Mouse (Mus musculus) heart, embryonic 14.5 days (tissue): ENCODE results near the gene Rab3gap2. TPM values are rescaled to one million over a fixed set of nuclear protein-coding genes. Genes with fewer than 3 reads are reported as not detected.

Source experiments
- ATAC-seq: fragments of 200-750 bp; cut with Nextera tagmentation; 2 replicates; pipeline ENCODE4 v1.8.0; 2017; ENCODE audit warnings: low read depth, moderate TSS enrichment; ENCODE audit not compliant: insufficient number of reproducible peaks, insufficient read depth, low FRiP score
- H3K27ac ChIP-seq, 2 experiments: fragments of 200-500 bp in 1 of 2; fragments of 300-500 bp in 1 of 2; sonication (generic) in 1 of 2; replicated peaks in 1 of 2; 2 replicates each; pipeline ENCODE4 v1.5.1; 2012 to 2014; ENCODE audit warnings: low read depth in 2 of 2, low read length in 2 of 2, control low read depth in 1 of 2, mild to moderate bottlenecking in 1 of 2, mixed read lengths in 1 of 2; ENCODE audit not compliant: control insufficient read depth in 1 of 2, insufficient read depth in 1 of 2
- H3K27me3 ChIP-seq: fragments of 300-500 bp; sonication (generic); 2 replicates; pipeline ENCODE4 v1.6.1; 2014; ENCODE audit warnings: mild to moderate bottlenecking, low read length, control low read depth; ENCODE audit not compliant: control insufficient read depth, insufficient read depth
- H3K36me3 ChIP-seq: fragments of 300-500 bp; sonication (generic); 2 replicates; pipeline ENCODE4 v1.6.1; 2014; ENCODE audit warnings: mild to moderate bottlenecking, control low read depth, low read length, mixed read lengths; ENCODE audit not compliant: control insufficient read depth, insufficient read depth
- H3K4me1 ChIP-seq, 2 experiments: fragments of 200-500 bp in 1 of 2; fragments of 300-500 bp in 1 of 2; sonication (generic) in 1 of 2; 2 replicates each; pipeline ENCODE4 v1.6.1; 2012 to 2014; ENCODE audit warnings: low read length in 2 of 2, control low read depth in 1 of 2, mixed read lengths in 1 of 2; ENCODE audit not compliant: control insufficient read depth in 2 of 2, insufficient read depth in 2 of 2
- H3K4me2 ChIP-seq: fragments of 300-500 bp; sonication (generic); 2 replicates; pipeline ENCODE4 v1.6.1; 2014; ENCODE audit warnings: mild to moderate bottlenecking, low read length
- H3K4me3 ChIP-seq, 2 experiments: fragments of 200-500 bp in 1 of 2; fragments of 300-500 bp in 1 of 2; sonication (generic) in 1 of 2; 2 replicates each; pipeline ENCODE4 v1.5.1; 2012 to 2014; ENCODE audit warnings: low read length in 2 of 2, mild to moderate bottlenecking in 2 of 2, control low read depth in 1 of 2, low read depth in 1 of 2, moderate library complexity in 1 of 2; ENCODE audit not compliant: control insufficient read depth in 1 of 2, insufficient read depth in 1 of 2
- H3K9ac ChIP-seq: fragments of 300-500 bp; sonication (generic); 2 replicates; pipeline ENCODE4 v1.6.1; 2014; ENCODE audit warnings: mild to moderate bottlenecking, low read length
- H3K9me3 ChIP-seq: fragments of 300-500 bp; sonication (generic); 2 replicates; pipeline ENCODE4 v1.6.1; 2016; ENCODE audit warnings: low read length, control low read depth; ENCODE audit not compliant: control insufficient read depth
- WGBS: fragments of 180-500 bp; shearing (Covaris S2); extraction: QIAGEN DNeasy Blood & Tissue Kit; methylation state at CpG from one replicate; pipeline ENCODE4 v1.1.7; 2014; 5-methylcytosine and 5-hydroxymethylcytosine counted together
- polyA plus RNA-seq: library from polyadenylated mRNA; unstranded; fragments of >200 nt; fragmentation: Nextera tagmentation; extraction: Ambion mirVana; gene quantifications from 2 replicates; pipeline ENCODE4 v1.2.1, GENCODE M21; 2014

Gene Rab3gap2
- 17.8 TPM in 2 replicates for polyA plus RNA-seq

GRCm38 (mm10) chr1:185203909-185204661 is at the start of gene Rab3gap2:
Rab3gap2 (plus strand) TSS chr1:185204117.
- H3K36me3 ChIP-seq = peaks cover 7% of the 10 kb centered on the region
- WGBS = under 1% methylated on average over 55 of the region's 57 CpGs
- H3K9me3 ChIP-seq = no peaks in the 10 kb centered on the region
- H3K4me1 ChIP-seq = peaks cover 0 to 13% of the 10 kb centered on the region in 2 experiments; a peak in 2 of 4 replicates
- peak within 1 kb of the TSS; percentile 97 for H3K9ac ChIP-seq
- peak within 1 kb of the TSS; percentile 73 for H3K4me2 ChIP-seq
- H3K4me3 ChIP-seq = peak within 1 kb of the TSS; percentile 60 to 96
- no peaks in the 10 kb centered on the region for H3K27me3 ChIP-seq
- H3K27ac ChIP-seq = peak within 1 kb of the TSS; percentile 83 to 93
- ATAC-seq = peak; percentile 97

- 83% methylated on average over 5 of the region's 5 CpGs for WGBS
- no peak for ATAC-seq
These were observed 30.3 kb upstream of the Rab3gap2 start for GRCm38 (mm10) chr1:185173641-185174040.

GRCm38 (mm10) chr1:185177860-185178259 is 26.1 kb upstream of the Rab3gap2 start:
- ATAC-seq = no peak
- H3K4me2 ChIP-seq = no peak overlapping the region

More at GRCm38 (mm10) chr1:185173641-185174040, 30.3 kb upstream of the Rab3gap2 start:
- Histone ChIP-seq H3K4me2 (no peak overlapping the region), H3K4me1 (no peaks in the 10 kb centered on the region), H3K4me3 (no peak overlapping the region), H3K9me3 (0 out of 2 replicates have a peak, but pooled peaks cover 5% of the 10 kb centered on the region), H3K27me3 (no peaks in the 10 kb centered on the region), H3K36me3 (no peaks in the 10 kb centered on the region), H3K9ac (no peak overlapping the region), H3K27ac (no peak overlapping the region)

GRCm38 (mm10) chr1:185183591-185184330 is 20.2 kb upstream of the Rab3gap2 start:
- 64% methylated on average over 9 of the region's 9 CpGs for WGBS
- Histone ChIP-seq H3K27ac (no peak overlapping the region), H3K9me3 (no peaks in the 10 kb centered on the region), H3K27me3 (no peaks in the 10 kb centered on the region), H3K9ac (no peak overlapping the region), H3K36me3 (no peaks in the 10 kb centered on the region), H3K4me2 (no peak overlapping the region), H3K4me1 (no peaks in the 10 kb centered on the region), H3K4me3 (no peak overlapping the region)
- no peak for ATAC-seq

More at GRCm38 (mm10) chr1:185177860-185178259, 26.1 kb upstream of the Rab3gap2 start:
- Histone ChIP-seq H3K27me3 (no peaks in the 10 kb centered on the region), H3K36me3 (no peaks in the 10 kb centered on the region), H3K9me3 (0 out of 2 replicates have a peak, but pooled peaks cover 5% of the 10 kb centered on the region), H3K4me1 (no peaks in the 10 kb centered on the region), H3K9ac (no peak overlapping the region), H3K27ac (no peak overlapping the region), H3K4me3 (no peak overlapping the region)
- WGBS = 81% methylated on average over 6 of the region's 6 CpGs

- Histone ChIP-seq H3K27me3 (no peaks in the 10 kb centered on the region), H3K4me3 (no peak overlapping the region), H3K9me3 (no peaks in the 10 kb centered on the region), H3K36me3 (no peaks in the 10 kb centered on the region), H3K9ac (no peak overlapping the region), H3K4me2 (no peak overlapping the region), H3K27ac (no peak overlapping the region), H3K4me1 (no peaks in the 10 kb centered on the region)
- no peak for ATAC-seq
- 71% methylated on average over 9 of the region's 9 CpGs for WGBS
These were observed 18.4 kb upstream of the Rab3gap2 start for GRCm38 (mm10) chr1:185185556-185185955.

- H3K36me3 ChIP-seq = no peaks in the 10 kb centered on the region
- no peak for ATAC-seq
- 62% methylated on average over 13 of the region's 13 CpGs for WGBS
These were observed 16.7 kb upstream of the Rab3gap2 start for GRCm38 (mm10) chr1:185187135-185187785.

GRCm38 (mm10) chr1:185189901-185190300 is 14.0 kb upstream of the Rab3gap2 start:
- Histone ChIP-seq H3K9ac (no peak overlapping the region), H3K27me3 (no peaks in the 10 kb centered on the region), H3K4me3 (no peak overlapping the region), H3K4me2 (no peak overlapping the region), H3K4me1 (peaks cover 0 to 2% of the 10 kb centered on the region in 2 experiments; a peak in 1 of 4 replicates), H3K27ac (no peak overlapping the region), H3K9me3 (no peaks in the 10 kb centered on the region), H3K36me3 (no peaks in the 10 kb centered on the region)
- no peak for ATAC-seq
- 86% methylated on average over 9 of the region's 9 CpGs for WGBS

More at GRCm38 (mm10) chr1:185187135-185187785, 16.7 kb upstream of the Rab3gap2 start:
- Histone ChIP-seq H3K27ac (no peak overlapping the region), H3K9me3 (no peaks in the 10 kb centered on the region), H3K4me1 (no peaks in the 10 kb centered on the region), H3K4me2 (no peak overlapping the region), H3K4me3 (no peak overlapping the region), H3K9ac (no peak overlapping the region), H3K27me3 (no peaks in the 10 kb centered on the region)
